ENCODE assay signal across 23 mouse cellular contexts in the genomic region with DNA sequence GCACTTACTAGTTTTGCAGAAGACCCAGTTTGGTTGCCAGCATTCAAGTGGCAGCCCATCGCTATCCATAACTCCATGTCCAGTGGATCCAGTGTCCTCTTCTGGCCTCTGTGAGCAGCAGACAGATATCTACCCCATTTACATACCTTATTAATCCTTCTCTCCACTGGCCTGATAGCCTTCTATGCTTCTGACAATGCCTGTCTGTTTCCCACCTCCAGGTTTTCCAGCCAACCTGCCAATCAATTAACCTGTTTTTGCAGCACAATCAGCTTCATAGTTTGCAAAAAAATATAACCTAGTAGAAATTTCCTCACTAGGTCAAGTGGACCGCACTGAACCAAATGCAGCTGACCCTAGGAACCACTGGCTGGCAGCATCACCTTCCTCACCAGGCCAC. TPM values are rescaled to one million over a fixed set of nuclear protein-coding genes. Genes with fewer than 3 reads are reported as not detected.
DNase-seq lines count a peak whose midpoint lies in the region; ATAC-seq and TF ChIP-seq lines count a peak whose summit lies in the region.
"Had no signal": no experiment of that assay in that cellular context is flagged by ENCODE, and none has a peak within 500 bp of the region (broad histone marks: within the 10 kb centered on the region; RNA-seq: fewer than 3 reads in every experiment).

No protein-coding gene starts in this region.

- no peak overlapping the region for H3K4me2 ChIP-seq in intestine, embryonic 14.5 days (ENCODE audit: low read length)
- H3K4me2 ChIP-seq in intestine, postnatal 0 days (replicated peaks; ENCODE audit: low read depth): no peak overlapping the region
- no peak overlapping the region for H3K4me2 ChIP-seq in liver, postnatal 0 days (ENCODE audit: low read depth, low read length)
- H3K4me2 ChIP-seq in liver, embryonic 11.5 days: no peak overlapping the region
- H3K4me2 ChIP-seq: embryonic facial prominence, embryonic 12.5 days; forebrain, embryonic 12.5 days had no signal

- H3K27me3 ChIP-seq in intestine, embryonic 14.5 days (replicated peaks; ENCODE audit: control insufficient read depth, insufficient read depth, low read length): no peaks in the 10 kb centered on the region
- no peaks in the 10 kb centered on the region for H3K27me3 ChIP-seq in intestine, postnatal 0 days (replicated peaks; ENCODE audit: control insufficient read depth, insufficient read depth, low read length)
- no peaks in the 10 kb centered on the region for H3K27me3 ChIP-seq in liver, postnatal 0 days (ENCODE audit: insufficient read depth, low read length)
- no peaks in the 10 kb centered on the region for H3K27me3 ChIP-seq in liver, embryonic 11.5 days (replicated peaks; ENCODE audit: control insufficient read depth, insufficient read depth, low read length)
- H3K27me3 ChIP-seq: embryonic facial prominence, embryonic 12.5 days; forebrain, embryonic 12.5 days; Patski had no signal

- TF ChIP-seq EP300 in liver, postnatal 0 days (IDR thresholded peaks at IDR 0.05; ENCODE audit: low read depth): no peak

- H3K4me1 ChIP-seq in intestine, embryonic 14.5 days (replicated peaks; ENCODE audit: control insufficient read depth, insufficient read depth, low read length): peaks cover 12% of the 10 kb centered on the region; the same call in 1 of the 2 replicates
- H3K4me1 ChIP-seq in intestine, postnatal 0 days (replicated peaks; ENCODE audit: control insufficient read depth, insufficient read depth, low read length): no peaks in the 10 kb centered on the region
- peaks cover 25% of the 10 kb centered on the region for H3K4me1 ChIP-seq in liver, postnatal 0 days (ENCODE audit: insufficient read depth)
- H3K4me1 ChIP-seq in liver, embryonic 11.5 days (replicated peaks; ENCODE audit: control insufficient read depth, insufficient read depth, low read length): peaks cover 9% of the 10 kb centered on the region

- H3K27ac ChIP-seq in intestine, embryonic 14.5 days (ENCODE audit: low read depth): no peak overlapping the region
- no peak overlapping the region for H3K27ac ChIP-seq in intestine, postnatal 0 days (ENCODE audit: low read depth, low read length)
- peak overlapping the region; percentile 88; the same call in 1 of the 2 replicates for H3K27ac ChIP-seq in liver, postnatal 0 days (ENCODE audit: low read depth)
- no peak overlapping the region for H3K27ac ChIP-seq in liver, embryonic 11.5 days (ENCODE audit: low read depth, low read length)
- H3K27ac ChIP-seq: embryonic facial prominence, embryonic 10.5 days; embryonic facial prominence, embryonic 12.5 days; forebrain, embryonic 10.5 days; forebrain, embryonic 12.5 days had no signal

- peak; percentile 20 for DNase-seq in intestine, embryonic 14.5 days (ENCODE audit: low spot score)
- no peak for DNase-seq in liver, postnatal 0 days
- no peak for DNase-seq in liver, embryonic 11.5 days (ENCODE audit: low spot score)
- DNase-seq in Muller cell, postnatal 12 days (ENCODE audit: inconsistent ontology term): no peak
- DNase-seq: adrenal gland, adult 8-10 months; adrenal gland, postnatal 14 days; adrenal gland, postnatal 36 days; cerebellum, adult 11-12 months; cerebellum, adult 2 months; cerebellum, adult 9-10 months; cerebellum, postnatal 10 days; cerebellum, postnatal 25 days had no signal

- WGBS in intestine, embryonic 14.5 days: 96% methylated on average over 2 of the region's 2 CpGs
- WGBS in intestine, postnatal 0 days: 91% methylated on average over 2 of the region's 2 CpGs
- WGBS in liver, postnatal 0 days (ENCODE audit: insufficient replicate concordance): 79% methylated on average over 2 of the region's 2 CpGs
- 98% methylated on average over 2 of the region's 2 CpGs for WGBS in liver, embryonic 11.5 days

- H3K9ac ChIP-seq in intestine, embryonic 14.5 days (ENCODE audit: low read length): no peak overlapping the region
- no peak overlapping the region for H3K9ac ChIP-seq in intestine, postnatal 0 days (ENCODE audit: low read depth, low read length)
- no peak overlapping the region for H3K9ac ChIP-seq in liver, postnatal 0 days (replicated peaks)
- no peak overlapping the region for H3K9ac ChIP-seq in liver, embryonic 11.5 days (ENCODE audit: low read depth, low read length)
- H3K9ac ChIP-seq: embryonic facial prominence, embryonic 12.5 days; forebrain, embryonic 12.5 days had no signal

- TF ChIP-seq CTCF in intestine, postnatal 0 days (IDR thresholded peaks at IDR 0.05; ENCODE audit: low read depth): no peak
- no peak for TF ChIP-seq CTCF in liver, postnatal 0 days (IDR thresholded peaks at IDR 0.05; ENCODE audit: low read depth)

- H3K9me3 ChIP-seq in intestine, embryonic 14.5 days (ENCODE audit: control insufficient read depth, low read length): no peaks in the 10 kb centered on the region
- no peaks in the 10 kb centered on the region for H3K9me3 ChIP-seq in intestine, postnatal 0 days (ENCODE audit: control insufficient read depth)
- no peaks in the 10 kb centered on the region for H3K9me3 ChIP-seq in liver, postnatal 0 days (ENCODE audit: low read length)
- H3K9me3 ChIP-seq in liver, embryonic 11.5 days (ENCODE audit: control insufficient read depth, low read length): no peaks in the 10 kb centered on the region
- H3K9me3 ChIP-seq: embryonic facial prominence, embryonic 10.5 days; embryonic facial prominence, embryonic 12.5 days; forebrain, embryonic 10.5 days; forebrain, embryonic 12.5 days had no signal

- H3K36me3 ChIP-seq in intestine, embryonic 14.5 days (ENCODE audit: control insufficient read depth, insufficient read depth, low read length): peaks cover 14% of the 10 kb centered on the region
- H3K36me3 ChIP-seq in intestine, postnatal 0 days (ENCODE audit: control insufficient read depth, insufficient read depth): peaks cover 3% of the 10 kb centered on the region
- peaks cover 6% of the 10 kb centered on the region for H3K36me3 ChIP-seq in liver, postnatal 0 days (replicated peaks; ENCODE audit: insufficient read depth, low read length)
- H3K36me3 ChIP-seq in liver, embryonic 11.5 days (ENCODE audit: control insufficient read depth, insufficient read depth, low read length): peaks cover 3% of the 10 kb centered on the region; the same call in 1 of the 2 replicates

- no peak overlapping the region for H3K4me3 ChIP-seq in intestine, embryonic 14.5 days (ENCODE audit: low read depth, low read length)
- no peak overlapping the region for H3K4me3 ChIP-seq in intestine, postnatal 0 days (ENCODE audit: low read depth, low read length)
- H3K4me3 ChIP-seq in liver, postnatal 0 days (ENCODE audit: low read depth, low read length): no peak overlapping the region
- no peak overlapping the region for H3K4me3 ChIP-seq in liver, embryonic 11.5 days (ENCODE audit: low read depth, low read length)
- H3K4me3 ChIP-seq: embryonic facial prominence, embryonic 10.5 days; embryonic facial prominence, embryonic 12.5 days; erythroblast, embryonic 14.5 days; forebrain, embryonic 10.5 days; forebrain, embryonic 12.5 days had no signal

- no peak for ATAC-seq in intestine, embryonic 14.5 days (replicated peaks; ENCODE audit: low FRiP score, low TSS enrichment, low read depth)
- ATAC-seq in intestine, postnatal 0 days: no peak
- ATAC-seq in liver, postnatal 0 days: no peak
- ATAC-seq in liver, embryonic 11.5 days (replicated peaks; ENCODE audit: low FRiP score): no peak
- ATAC-seq: activated CD4-positive, CD25-positive, alpha-beta regulatory T cell, adult 4 months; forebrain, embryonic 14.5 days; forebrain, embryonic 16.5 days; Patski had no signal

RNA-seq across cellular contexts. Expression of a gene that starts 2.0 kb away (rescaled TPM):
- 8.0 and 9.2 TPM in 2 replicates for polyA plus RNA-seq in intestine, embryonic 14.5 days (2014; fragmentation: Nextera tagmentation; extraction: Ambion mirVana)
- polyA plus RNA-seq in intestine, postnatal 0 days (2015; fragmentation: Nextera tagmentation; extraction: Ambion mirVana): 11.1 and 12.1 TPM in 2 replicates
- polyA plus RNA-seq in liver, postnatal 0 days (2015; fragmentation: Nextera tagmentation; extraction: Ambion mirVana): 13.3 and 13.8 TPM in 2 replicates
- polyA plus RNA-seq in liver, embryonic 11.5 days (2014; fragmentation: Nextera tagmentation; extraction: Ambion mirVana): 5.8 and 6.7 TPM in 2 replicates

RNA-seq across cellular contexts. Expression of a gene that starts 52.7 kb away (rescaled TPM):
- 0.75 and 0.91 TPM in 2 replicates for polyA plus RNA-seq in intestine, embryonic 14.5 days (2014; fragmentation: Nextera tagmentation; extraction: Ambion mirVana)
- polyA plus RNA-seq in intestine, postnatal 0 days (2015; fragmentation: Nextera tagmentation; extraction: Ambion mirVana): 1.4 and 1.5 TPM in 2 replicates
- 2.8 and 3.0 TPM in 2 replicates for polyA plus RNA-seq in liver, postnatal 0 days (2015; fragmentation: Nextera tagmentation; extraction: Ambion mirVana)
- 1.1 and 1.4 TPM in 2 replicates for polyA plus RNA-seq in liver, embryonic 11.5 days (2014; fragmentation: Nextera tagmentation; extraction: Ambion mirVana)
- polyA plus RNA-seq: C2C12; erythroblast, embryonic 14.5 days; Patski had no signal
